Mouse (Mus musculus) intestine, postnatal 0 days (tissue): ENCODE data around the gene Gnai1. TPM values are rescaled to one million over a fixed set of nuclear protein-coding genes. Genes with fewer than 3 reads are reported as not detected.

Experiments
- ATAC-seq: fragments of 200-750 bp; cut with Nextera tagmentation; 2 replicates; pipeline ENCODE4 v1.8.0; 2017; ENCODE audit warnings: mild to moderate bottlenecking, moderate TSS enrichment, moderate library complexity
- H3K27ac ChIP-seq: fragments of 300-500 bp; sonication (generic); 2 replicates; pipeline ENCODE4 v1.5.1; 2014; ENCODE audit warnings: mild to moderate bottlenecking, low read depth, low read length, moderate library complexity
- H3K27me3 ChIP-seq: fragments of 300-500 bp; sonication (generic); replicated peaks from 2 replicates; pipeline ENCODE4 v1.6.1; 2014; ENCODE audit warnings: low read length, mixed read lengths; ENCODE audit not compliant: control insufficient read depth, insufficient read depth
- H3K36me3 ChIP-seq: fragments of 300-500 bp; sonication (generic); 2 replicates; pipeline ENCODE4 v1.6.1; 2014; ENCODE audit warnings: mild to moderate bottlenecking, moderate library complexity; ENCODE audit not compliant: control insufficient read depth, insufficient read depth
- H3K4me1 ChIP-seq: fragments of 300-500 bp; sonication (generic); replicated peaks from 2 replicates; pipeline ENCODE4 v1.6.1; 2014; ENCODE audit warnings: antibody characterized with exemption, low read length, mixed read lengths; ENCODE audit not compliant: control insufficient read depth, insufficient read depth
- H3K4me2 ChIP-seq: fragments of 300-500 bp; sonication (generic); replicated peaks from 2 replicates; pipeline ENCODE4 v1.6.1; 2014; ENCODE audit warnings: low read depth, mild to moderate bottlenecking, moderate library complexity
- H3K4me3 ChIP-seq: fragments of 300-500 bp; sonication (generic); 2 replicates; pipeline ENCODE4 v1.5.1; 2014; ENCODE audit warnings: low read depth, low read length
- H3K9ac ChIP-seq: fragments of 300-500 bp; sonication (generic); 2 replicates; pipeline ENCODE4 v1.6.1; 2014; ENCODE audit warnings: mild to moderate bottlenecking, low read depth, low read length
- H3K9me3 ChIP-seq: fragments of 300-500 bp; sonication (generic); 2 replicates; pipeline ENCODE4 v1.6.1; 2016; ENCODE audit warnings: mixed run types; ENCODE audit not compliant: control insufficient read depth
- CTCF ChIP-seq: sonication (generic); IDR thresholded peaks from 2 replicates; pipeline ENCODE4 v1.5.1; 2016; ENCODE audit warnings: low read depth, mild to moderate bottlenecking, control low read depth, antibody characterized with exemption, moderate library complexity
- WGBS: fragments of 180-500 bp; shearing (Covaris S2); extraction: QIAGEN DNeasy Blood & Tissue Kit; methylation state at CpG from one replicate; pipeline ENCODE4 v1.1.7; 2014; 5-methylcytosine and 5-hydroxymethylcytosine counted together
- polyA plus RNA-seq: library from polyadenylated mRNA; unstranded; fragments of >200 nt; fragmentation: Nextera tagmentation; extraction: Ambion mirVana; gene quantifications from 2 replicates; pipeline ENCODE4 v1.2.1, GENCODE M21; 2015

Gnai1 gene
- polyA plus RNA-seq, 1 experiment from 2014 or later = 9.2 TPM

DNA sequence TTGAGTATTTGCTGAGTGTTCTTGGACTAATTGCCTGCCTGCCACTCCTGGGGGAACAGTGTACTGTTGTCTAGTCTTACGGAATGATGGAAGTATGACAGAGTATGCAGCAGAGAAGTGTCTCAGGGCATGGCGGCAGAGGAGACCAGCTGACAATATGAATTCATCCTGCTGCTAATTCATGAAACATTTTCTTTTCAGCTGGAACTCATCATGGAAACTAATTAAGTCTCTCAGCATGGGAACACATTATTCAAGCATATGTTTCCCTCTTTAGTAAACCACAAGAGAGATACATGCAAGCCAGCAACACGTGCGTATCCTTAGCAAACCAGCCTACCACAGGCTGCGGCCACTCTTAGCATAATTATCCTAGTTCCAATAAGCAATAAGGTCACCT lies 67.4 kb downstream of the Gnai1 start:
- H3K9ac ChIP-seq = no peak overlapping the region
- no peaks in the 10 kb centered on the region for H3K9me3 ChIP-seq
- no peak overlapping the region for H3K27ac ChIP-seq
- TF ChIP-seq CTCF = no peak
- no peak overlapping the region for H3K4me3 ChIP-seq
- no peak for ATAC-seq
- 71% methylated on average over 5 of the region's 5 CpGs for WGBS
- no peaks in the 10 kb centered on the region for H3K36me3 ChIP-seq
- H3K4me2 ChIP-seq = no peak overlapping the region
- no peaks in the 10 kb centered on the region for H3K4me1 ChIP-seq
- no peaks in the 10 kb centered on the region for H3K27me3 ChIP-seq

DNA sequence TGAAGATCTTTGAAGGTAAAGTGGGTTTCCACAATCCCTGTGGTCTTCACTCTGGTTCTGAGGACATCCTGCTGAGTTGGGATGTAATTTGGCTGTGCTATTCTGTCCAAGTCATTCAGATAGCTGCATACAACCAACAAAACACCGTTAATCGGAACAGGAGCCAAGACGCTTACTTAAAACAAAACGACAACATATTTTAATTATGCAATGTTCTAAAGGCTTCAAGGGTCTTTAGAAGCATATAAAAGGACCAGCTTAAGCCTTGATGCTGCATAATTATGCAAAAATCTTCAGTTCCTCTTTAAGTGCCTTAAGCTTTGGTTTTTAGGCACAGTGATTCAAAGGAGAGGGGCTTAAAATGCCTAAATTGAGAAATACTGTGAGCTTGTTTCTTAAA lies 70.6 kb downstream of the Gnai1 start:
- no peak for ATAC-seq
- H3K36me3 ChIP-seq = no peaks in the 10 kb centered on the region

DNA sequence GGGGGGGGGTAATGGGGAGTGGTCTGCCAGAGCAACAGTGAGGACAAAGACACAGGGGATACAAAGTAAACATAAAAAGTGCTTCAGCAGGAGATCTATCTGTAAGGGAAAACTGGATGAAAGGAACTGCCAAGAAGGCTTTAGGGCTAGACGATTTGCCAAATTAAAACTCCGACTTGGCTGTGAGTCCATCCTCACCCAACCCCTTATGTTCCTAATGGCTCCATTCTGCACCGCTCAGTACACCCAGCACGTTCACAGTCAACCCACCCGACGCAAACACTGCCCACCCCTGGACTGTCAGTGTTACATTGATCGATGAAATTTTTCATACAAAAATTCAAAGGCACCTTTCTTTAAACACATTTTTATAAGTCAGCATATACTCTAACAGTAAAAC lies 71.5 kb downstream of the Gnai1 start:
- H3K4me3 ChIP-seq = no peak overlapping the region
- H3K9me3 ChIP-seq = no peaks in the 10 kb centered on the region

More for the DNA sequence above, 70.6 kb downstream of the Gnai1 start:
- H3K9ac ChIP-seq = no peak overlapping the region
- H3K27me3 ChIP-seq = no peaks in the 10 kb centered on the region
- 82% methylated on average over 4 of the region's 4 CpGs for WGBS
- no peak overlapping the region for H3K4me3 ChIP-seq
- no peak overlapping the region for H3K4me2 ChIP-seq
- H3K9me3 ChIP-seq = no peaks in the 10 kb centered on the region
- H3K4me1 ChIP-seq = no peaks in the 10 kb centered on the region
- TF ChIP-seq CTCF = no peak
- no peak overlapping the region for H3K27ac ChIP-seq

DNA sequence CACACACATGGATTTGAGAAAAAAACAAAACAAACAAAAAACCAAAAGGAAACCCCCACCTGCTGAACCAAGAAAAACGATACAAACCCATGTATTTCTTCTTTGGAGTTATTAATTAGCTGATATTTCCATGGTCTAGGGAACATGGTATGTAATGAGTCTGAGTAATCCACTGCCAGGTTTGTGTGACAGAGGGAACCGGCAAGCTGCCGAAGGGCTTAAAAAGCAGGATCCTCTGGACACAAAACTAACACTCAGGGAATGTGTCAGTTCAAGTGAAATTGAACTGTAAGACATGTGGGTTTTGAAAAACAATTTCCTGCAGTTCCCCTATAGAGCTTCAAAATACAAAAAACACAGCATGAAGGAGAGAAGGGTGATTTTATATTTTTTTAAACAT lies 72.1 kb downstream of the Gnai1 start:
- WGBS = 86% methylated on average over 3 of the region's 3 CpGs
- no peak for ATAC-seq
- Histone ChIP-seq H3K4me2 (no peak overlapping the region), H3K27me3 (no peaks in the 10 kb centered on the region), H3K4me3 (no peak overlapping the region), H3K36me3 (no peaks in the 10 kb centered on the region), H3K9ac (no peak overlapping the region), H3K27ac (no peak overlapping the region), H3K4me1 (no peaks in the 10 kb centered on the region), H3K9me3 (no peaks in the 10 kb centered on the region)
- no peak for TF ChIP-seq CTCF

More for the DNA sequence above, 71.5 kb downstream of the Gnai1 start:
- 91% methylated on average over 7 of the region's 7 CpGs for WGBS
- H3K36me3 ChIP-seq = no peaks in the 10 kb centered on the region
- H3K27me3 ChIP-seq = no peaks in the 10 kb centered on the region
- H3K4me1 ChIP-seq = no peaks in the 10 kb centered on the region
- ATAC-seq = no peak
- no peak overlapping the region for H3K9ac ChIP-seq
- no peak overlapping the region for H3K4me2 ChIP-seq
- no peak for TF ChIP-seq CTCF
- no peak overlapping the region for H3K27ac ChIP-seq

DNA sequence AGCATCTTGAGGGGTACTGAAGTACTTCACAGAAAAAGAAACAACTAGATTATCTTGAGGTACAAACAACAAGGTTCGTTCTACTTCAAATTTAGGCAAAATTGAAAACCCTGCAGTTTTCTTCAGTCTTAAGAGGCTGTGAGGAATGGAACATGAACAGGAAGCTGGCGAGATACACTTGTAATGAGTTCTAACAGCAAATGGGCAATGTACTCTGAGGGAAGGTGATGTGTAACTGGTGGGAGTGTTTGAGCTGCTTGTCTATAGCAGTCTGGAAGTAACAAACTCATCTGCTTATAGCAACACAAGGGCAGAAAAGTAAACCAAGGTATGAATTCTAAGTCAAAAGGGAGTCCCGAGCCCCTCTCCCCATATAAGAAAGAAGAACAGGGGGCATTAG lies 78.1 kb downstream of the Gnai1 start:
- Histone ChIP-seq H3K9me3 (no peaks in the 10 kb centered on the region), H3K4me1 (no peaks in the 10 kb centered on the region), H3K27ac (no peak overlapping the region), H3K4me3 (no peak overlapping the region), H3K4me2 (no peak overlapping the region), H3K27me3 (no peaks in the 10 kb centered on the region), H3K36me3 (no peaks in the 10 kb centered on the region), H3K9ac (no peak overlapping the region)
- no peak for ATAC-seq
- WGBS = 94% methylated on average over 3 of the region's 3 CpGs
- no peak for TF ChIP-seq CTCF

DNA sequence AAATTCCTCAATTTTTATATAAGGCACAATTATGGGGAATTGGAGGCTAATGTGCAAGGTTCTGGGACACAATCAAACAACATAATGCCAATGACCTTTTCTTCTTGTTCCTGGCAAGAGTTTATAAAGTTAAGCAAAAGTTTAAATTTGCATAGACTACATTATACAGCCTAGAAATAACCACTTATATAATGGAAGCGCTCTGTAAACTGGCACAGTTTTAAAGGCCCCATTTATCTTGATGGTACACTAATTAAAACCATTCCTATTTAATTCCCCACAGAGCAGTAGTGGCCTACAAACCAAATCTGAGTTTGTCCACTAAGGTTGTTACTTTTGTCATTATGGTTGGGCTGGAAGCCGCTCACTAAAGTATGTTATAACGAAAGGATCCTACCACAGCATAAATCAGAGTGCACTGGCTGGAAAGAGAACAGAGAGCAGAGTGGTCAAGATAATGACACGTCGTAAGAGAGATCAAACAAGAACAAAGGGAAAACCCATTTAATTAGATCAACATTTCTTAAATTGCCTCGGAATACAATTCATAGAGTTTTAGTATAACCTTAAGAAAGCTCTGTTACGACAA lies 85.7 kb downstream of the Gnai1 start:
- no peak overlapping the region for H3K4me3 ChIP-seq
- H3K27ac ChIP-seq = no peak overlapping the region
- H3K9ac ChIP-seq = no peak overlapping the region
- H3K27me3 ChIP-seq = no peaks in the 10 kb centered on the region
- H3K9me3 ChIP-seq = no peaks in the 10 kb centered on the region
- H3K36me3 ChIP-seq = no peaks in the 10 kb centered on the region
- WGBS = 93% methylated on average over 7 of the region's 7 CpGs
- H3K4me1 ChIP-seq = no peaks in the 10 kb centered on the region
- no peak for TF ChIP-seq CTCF
- no peak for ATAC-seq
- no peak overlapping the region for H3K4me2 ChIP-seq
